Mouse (Mus musculus) neural tube, embryonic 14.5 days (tissue): ENCODE measurements at regions not wholly inside any gene's neighbourhood (a gene's known extent, or its start where the extent isn't known, plus 50 kb on each side); places are given as distances from the start of the nearest gene placed in this dataset.
A peak's percentile ranks its signal among the peaks of the same experiment; 100 is the strongest.

ENCODE experiments used
- ATAC-seq: fragments of 200-750 bp; cut with Nextera tagmentation; 2 replicates; pipeline ENCODE4 v1.8.0; 2017; ENCODE audit warnings: low read depth, mild to moderate bottlenecking, moderate TSS enrichment, moderate library complexity
- H3K27ac ChIP-seq: fragments of 300-500 bp; sonication (generic); 2 replicates; pipeline ENCODE4 v1.5.1; 2014; ENCODE audit warnings: low read depth, mild to moderate bottlenecking, control low read depth, low read length, moderate library complexity, mixed read lengths
- H3K27me3 ChIP-seq: fragments of 300-500 bp; sonication (generic); 2 replicates; pipeline ENCODE4 v1.6.1; 2014; ENCODE audit warnings: low read length; ENCODE audit not compliant: control insufficient read depth, insufficient read depth
- H3K36me3 ChIP-seq: fragments of 300-500 bp; sonication (generic); 2 replicates; pipeline ENCODE4 v1.6.1; 2014; ENCODE audit warnings: low read length, mixed read lengths; ENCODE audit not compliant: control insufficient read depth, insufficient read depth
- H3K4me1 ChIP-seq: fragments of 300-500 bp; sonication (generic); 2 replicates; pipeline ENCODE4 v1.6.1; 2014; ENCODE audit warnings: low read length; ENCODE audit not compliant: control insufficient read depth, insufficient read depth
- H3K4me2 ChIP-seq: fragments of 300-500 bp; sonication (generic); 2 replicates; pipeline ENCODE4 v1.6.1; 2014; ENCODE audit warnings: mild to moderate bottlenecking, low read depth, low read length, control low read depth
- H3K4me3 ChIP-seq: fragments of 300-500 bp; sonication (generic); 2 replicates; pipeline ENCODE4 v1.5.1; 2014; ENCODE audit warnings: low read depth, low read length, control low read depth, mixed read lengths
- H3K9ac ChIP-seq: fragments of 300-500 bp; sonication (generic); replicated peaks from 2 replicates; pipeline ENCODE4 v1.6.1; 2014; ENCODE audit warnings: low read depth, mild to moderate bottlenecking, control low read depth, low read length, mixed read lengths
- H3K9me3 ChIP-seq: fragments of 300-500 bp; sonication (generic); 2 replicates; pipeline ENCODE4 v1.6.1; 2016; ENCODE audit warnings: low read length; ENCODE audit not compliant: control insufficient read depth
- WGBS: fragments of 180-500 bp; shearing (Covaris S2); extraction: QIAGEN DNeasy Blood & Tissue Kit; methylation state at CpG from one replicate; pipeline ENCODE4 v1.1.7; 2014; 5-methylcytosine and 5-hydroxymethylcytosine counted together

GRCm38 (mm10) chr8:90657116-90657515, 160.1 kb downstream of the Gm19935 start:
- no peaks in the 10 kb centered on the region for H3K27me3 ChIP-seq
- no peak overlapping the region for H3K4me3 ChIP-seq
- WGBS, result 29% methylated on average over 5 of the region's 5 CpGs
- no peak for ATAC-seq
- H3K4me2 ChIP-seq, result no peak overlapping the region
- peaks cover 9% of the 10 kb centered on the region for H3K4me1 ChIP-seq
- no peaks in the 10 kb centered on the region for H3K36me3 ChIP-seq
- peak overlapping the region; percentile 3; the same call in 1 of the 2 replicates for H3K27ac ChIP-seq
- H3K9me3 ChIP-seq, result no peaks in the 10 kb centered on the region; the same call in 1 of the 2 replicates
- no peak overlapping the region for H3K9ac ChIP-seq

DNA sequence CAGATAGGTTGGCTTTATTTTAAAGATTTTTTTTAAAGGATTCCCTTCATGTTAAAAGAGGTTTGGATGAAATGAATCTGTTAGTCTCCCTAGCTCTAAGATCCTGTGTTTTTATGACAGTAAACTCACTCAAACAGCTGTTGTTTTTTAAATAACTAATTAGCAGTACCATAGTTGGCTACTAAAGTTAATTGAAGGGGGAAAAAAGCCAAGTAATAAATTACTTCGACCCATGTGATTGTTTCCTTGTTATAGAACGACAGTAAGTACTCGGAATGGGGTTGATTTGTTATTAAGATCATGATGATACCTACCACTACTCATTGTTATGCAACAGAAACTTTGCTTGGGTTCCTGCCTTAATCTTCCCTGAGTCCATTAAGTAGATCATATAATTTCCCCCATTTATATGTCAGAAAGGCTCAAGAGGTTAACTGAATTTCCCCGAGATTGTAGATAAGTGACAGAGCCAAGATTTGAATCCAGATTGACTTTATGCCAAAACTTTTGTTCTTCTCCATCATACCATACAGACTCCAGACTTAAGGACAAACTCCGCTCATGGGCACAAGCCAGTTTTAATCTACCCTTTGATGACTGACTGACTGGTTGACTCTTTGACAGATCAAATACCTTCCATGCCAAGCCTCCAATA, 160.6 kb downstream of the Gm19935 start:
- WGBS, result 25% methylated on average over 5 of the region's 5 CpGs
- Histone ChIP-seq H3K4me2 (no peak overlapping the region), H3K36me3 (no peaks in the 10 kb centered on the region), H3K4me3 (no peak overlapping the region), H3K4me1 (peaks cover 9% of the 10 kb centered on the region), H3K9me3 (no peaks in the 10 kb centered on the region), H3K9ac (no peak overlapping the region), H3K27me3 (no peaks in the 10 kb centered on the region), H3K27ac (no peak overlapping the region; the same call in 1 of the 2 replicates)
- no peak for ATAC-seq

DNA sequence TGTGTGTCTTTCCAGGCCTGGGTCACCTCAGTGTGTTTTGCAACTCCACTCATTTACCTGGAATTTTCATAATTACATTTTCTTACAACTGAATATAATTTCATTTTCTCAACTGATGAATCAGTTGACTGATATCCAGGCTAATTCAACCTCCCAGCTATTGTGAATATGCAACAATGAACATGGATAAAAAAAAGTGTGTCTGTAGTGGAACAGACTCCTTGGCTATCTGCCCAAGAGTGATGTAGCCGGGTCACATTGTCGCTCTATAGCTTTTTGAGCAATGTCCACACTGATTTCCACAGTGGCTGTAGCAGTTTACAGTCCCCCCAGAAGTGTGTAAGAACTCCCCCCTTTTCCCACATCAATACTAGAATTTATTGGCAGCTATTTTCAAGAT, 162.4 kb downstream of the Gm19935 start:
- H3K27me3 ChIP-seq, result no peaks in the 10 kb centered on the region
- 79% methylated on average over 2 of the region's 2 CpGs for WGBS
- H3K27ac ChIP-seq, result no peak overlapping the region
- H3K4me3 ChIP-seq, result no peak overlapping the region
- no peak for ATAC-seq
- no peaks in the 10 kb centered on the region for H3K9me3 ChIP-seq
- H3K4me2 ChIP-seq, result no peak overlapping the region
- H3K9ac ChIP-seq, result no peak overlapping the region
- peaks cover 9% of the 10 kb centered on the region for H3K4me1 ChIP-seq
- H3K36me3 ChIP-seq, result no peaks in the 10 kb centered on the region

DNA sequence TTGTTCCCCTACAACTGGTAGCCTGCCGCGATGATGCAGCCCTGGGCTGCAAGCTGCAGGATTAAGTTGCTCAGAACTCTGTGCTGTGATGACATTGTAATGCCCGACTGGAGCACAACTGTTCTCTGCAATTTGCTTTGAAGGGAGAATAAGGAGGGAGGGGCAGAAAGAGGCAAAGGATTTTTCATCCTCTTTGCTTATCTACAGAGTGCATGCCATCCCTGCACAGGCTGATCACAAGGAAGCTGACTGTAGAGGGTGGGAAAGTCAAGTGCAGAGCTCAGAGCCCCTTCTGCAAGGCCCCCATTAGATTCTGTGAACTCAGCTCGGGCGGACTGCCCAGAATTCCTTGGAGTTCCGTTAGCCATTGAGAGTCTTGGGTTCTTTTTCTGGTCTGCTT, 174.8 kb downstream of the Gm19935 start:
- Histone ChIP-seq H3K4me2 (no peak overlapping the region), H3K4me3 (no peak overlapping the region), H3K9me3 (no peaks in the 10 kb centered on the region), H3K27me3 (no peaks in the 10 kb centered on the region), H3K36me3 (no peaks in the 10 kb centered on the region), H3K9ac (no peak overlapping the region), H3K27ac (no peak overlapping the region), H3K4me1 (no peaks in the 10 kb centered on the region)
- 64% methylated on average over 6 of the region's 6 CpGs for WGBS
- ATAC-seq, result no peak

GRCm38 (mm10) chr8:90636770-90637169, 180.4 kb downstream of the Gm19935 start:
- Histone ChIP-seq H3K36me3 (no peaks in the 10 kb centered on the region), H3K27ac (no peak overlapping the region), H3K4me1 (no peaks in the 10 kb centered on the region), H3K9ac (no peak overlapping the region), H3K4me3 (no peak overlapping the region), H3K9me3 (no peaks in the 10 kb centered on the region), H3K4me2 (no peak overlapping the region), H3K27me3 (no peaks in the 10 kb centered on the region)
- no peak for ATAC-seq
- WGBS, result 54% methylated on average over 7 of the region's 7 CpGs

DNA sequence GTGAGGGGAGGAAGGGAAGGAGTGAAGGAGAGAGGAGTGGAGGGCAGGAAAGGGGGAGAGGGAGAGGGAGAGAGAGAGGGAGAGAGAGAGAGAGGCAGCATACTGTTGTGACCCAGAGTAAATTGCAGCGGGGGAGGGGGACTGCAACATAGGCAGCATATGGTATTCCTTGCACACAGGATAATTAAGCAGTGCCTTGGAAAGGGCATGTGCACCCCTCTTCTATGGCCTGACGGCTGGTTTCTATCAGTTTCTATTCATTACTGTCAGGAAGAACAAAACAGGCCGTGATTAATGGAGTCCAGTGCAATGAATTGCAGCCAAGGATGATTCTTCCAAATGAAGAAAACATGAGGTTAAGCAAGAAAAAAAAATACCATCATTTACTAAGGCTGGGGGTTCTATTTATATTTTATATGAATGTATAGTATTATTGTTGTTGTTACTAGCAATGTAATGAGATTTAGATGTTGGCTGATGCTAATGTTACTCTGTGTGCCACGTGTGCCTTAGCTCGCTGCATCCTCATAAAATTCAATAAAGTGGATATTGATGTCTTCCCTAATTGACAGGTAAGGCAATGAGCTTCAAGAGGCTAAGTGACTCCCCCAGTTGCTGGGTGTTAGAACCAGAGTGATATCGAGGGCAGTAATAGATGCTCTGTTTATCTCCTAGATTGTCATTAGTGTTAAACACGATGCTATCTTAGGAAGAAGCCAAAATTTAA, 181.3 kb downstream of the Gm19935 start:
- no peak overlapping the region for H3K27ac ChIP-seq
- no peaks in the 10 kb centered on the region for H3K4me1 ChIP-seq
- no peak overlapping the region for H3K9ac ChIP-seq
- H3K36me3 ChIP-seq, result no peaks in the 10 kb centered on the region
- WGBS, result 27% methylated on average over 7 of the region's 7 CpGs
- peak; percentile 81; the same call in 1 of the 2 replicates for ATAC-seq
- no peaks in the 10 kb centered on the region for H3K27me3 ChIP-seq
- no peaks in the 10 kb centered on the region for H3K9me3 ChIP-seq
- no peak overlapping the region for H3K4me3 ChIP-seq
- H3K4me2 ChIP-seq, result no peak overlapping the region

DNA sequence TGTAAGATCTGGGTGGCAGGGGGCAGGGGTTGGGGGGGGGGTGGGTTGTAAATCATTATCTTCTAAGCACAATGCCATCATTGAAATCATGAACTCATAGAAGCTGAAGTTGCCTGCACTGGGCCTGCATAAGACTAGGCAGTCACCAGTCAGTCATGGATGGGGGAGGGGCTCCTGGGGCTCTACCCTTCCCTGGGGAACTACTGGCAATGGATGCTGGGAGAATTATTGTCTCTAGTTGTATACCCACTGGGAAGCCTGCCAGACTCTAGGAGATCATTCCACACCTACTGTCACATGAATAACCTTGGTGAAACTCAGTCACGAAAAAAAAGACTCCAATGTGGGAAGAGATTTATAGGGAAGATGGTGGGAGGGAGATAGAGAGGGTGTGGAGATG, 186.4 kb downstream of the Gm19935 start:
- no peak overlapping the region for H3K27ac ChIP-seq
- H3K4me1 ChIP-seq, result no peaks in the 10 kb centered on the region
- 32% methylated on average over 1 of the region's 1 CpGs for WGBS

GRCm38 (mm10) chr8:90608410-90608809, 208.8 kb downstream of the Gm19935 start:
- Histone ChIP-seq H3K4me1 (no peaks in the 10 kb centered on the region), H3K4me2 (no peak overlapping the region), H3K9me3 (no peaks in the 10 kb centered on the region), H3K27ac (no peak overlapping the region), H3K9ac (no peak overlapping the region), H3K27me3 (no peaks in the 10 kb centered on the region), H3K4me3 (no peak overlapping the region), H3K36me3 (no peaks in the 10 kb centered on the region)
- ATAC-seq, result no peak
- 36% methylated on average over 3 of the region's 3 CpGs for WGBS

More for the DNA sequence above, 186.4 kb downstream of the Gm19935 start:
- H3K36me3 ChIP-seq, result no peaks in the 10 kb centered on the region
- no peaks in the 10 kb centered on the region for H3K27me3 ChIP-seq
- no peak for ATAC-seq
- H3K9ac ChIP-seq, result no peak overlapping the region
- no peak overlapping the region for H3K4me3 ChIP-seq
- H3K4me2 ChIP-seq, result no peak overlapping the region
- no peaks in the 10 kb centered on the region for H3K9me3 ChIP-seq

DNA sequence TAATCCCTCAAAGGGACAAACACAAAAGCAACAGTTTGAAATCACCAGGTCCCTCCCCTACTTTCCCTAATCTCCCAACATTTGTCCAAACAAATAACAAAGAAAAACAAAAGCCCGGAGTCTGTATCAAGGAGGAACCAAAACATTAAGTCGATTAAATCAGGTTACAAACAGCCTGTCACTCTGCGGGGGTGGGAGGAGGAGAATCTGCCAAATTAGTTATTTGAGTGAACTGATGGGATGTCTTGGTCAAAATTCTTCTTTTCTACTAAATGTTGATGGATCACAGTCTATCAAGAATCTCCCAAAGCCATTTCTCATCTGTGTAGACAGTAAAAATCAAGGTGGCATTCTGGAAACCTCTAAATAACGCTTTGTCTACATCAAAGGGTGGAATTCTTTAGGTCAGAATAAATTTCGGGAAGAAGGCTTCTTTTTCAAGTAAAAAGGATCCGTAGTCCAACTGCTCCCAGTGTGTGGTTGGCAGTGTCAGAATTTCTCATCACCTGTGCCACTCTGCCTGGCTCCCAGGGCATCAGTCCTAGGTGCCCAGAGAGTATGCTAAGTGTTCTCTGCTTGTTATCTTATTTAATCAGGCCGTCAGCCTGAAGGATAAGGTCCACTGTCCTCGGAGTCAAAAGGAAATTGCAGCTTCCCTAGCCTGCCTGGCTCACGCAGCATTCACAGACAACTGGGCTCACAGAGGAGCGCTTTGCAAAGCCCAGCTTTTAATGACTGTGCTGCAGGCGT, 216.1 kb downstream of the Gm19935 start:
- Histone ChIP-seq H3K4me3 (no peak overlapping the region), H3K36me3 (no peaks in the 10 kb centered on the region), H3K27me3 (no peaks in the 10 kb centered on the region), H3K9me3 (no peaks in the 10 kb centered on the region), H3K27ac (no peak overlapping the region), H3K9ac (no peak overlapping the region), H3K4me2 (no peak overlapping the region), H3K4me1 (no peaks in the 10 kb centered on the region)
- WGBS, result 37% methylated on average over 11 of the region's 11 CpGs
- no peak for ATAC-seq
